Mouse (Mus musculus) frontal cortex, postnatal 25 days (tissue): ENCODE measurements around the gene Gng4.
A peak's percentile ranks its signal among the peaks of the same experiment; 100 is the strongest.
"Not testable (repeated sequence)": the region's sequence is repeated elsewhere in the genome, so short reads cannot be mapped to it uniquely, and the experiment has no call there.

ENCODE experiments used
- DNase-seq, 2 experiments: peaks; one replicate each; pipeline ENCODE4 v3.0.0; 2022; ENCODE audit warnings: low spot score in 2 of 2

The Gng4 gene

GRCm38 (mm10) chr13:13783894-13784419 lies at the start of gene Gng4:
Gene Gng4, plus strand, starts transcription at chr13:13784059.
- peak; percentile 48 to 69 for DNase-seq

GRCm38 (mm10) chr13:13739232-13739631 lies 44.6 kb upstream of the Gng4 start:
- DNase-seq, result no peak

- DNase-seq, result no peak
These were observed 37.9 kb upstream of the Gng4 start for GRCm38 (mm10) chr13:13745911-13746310.

DNA sequence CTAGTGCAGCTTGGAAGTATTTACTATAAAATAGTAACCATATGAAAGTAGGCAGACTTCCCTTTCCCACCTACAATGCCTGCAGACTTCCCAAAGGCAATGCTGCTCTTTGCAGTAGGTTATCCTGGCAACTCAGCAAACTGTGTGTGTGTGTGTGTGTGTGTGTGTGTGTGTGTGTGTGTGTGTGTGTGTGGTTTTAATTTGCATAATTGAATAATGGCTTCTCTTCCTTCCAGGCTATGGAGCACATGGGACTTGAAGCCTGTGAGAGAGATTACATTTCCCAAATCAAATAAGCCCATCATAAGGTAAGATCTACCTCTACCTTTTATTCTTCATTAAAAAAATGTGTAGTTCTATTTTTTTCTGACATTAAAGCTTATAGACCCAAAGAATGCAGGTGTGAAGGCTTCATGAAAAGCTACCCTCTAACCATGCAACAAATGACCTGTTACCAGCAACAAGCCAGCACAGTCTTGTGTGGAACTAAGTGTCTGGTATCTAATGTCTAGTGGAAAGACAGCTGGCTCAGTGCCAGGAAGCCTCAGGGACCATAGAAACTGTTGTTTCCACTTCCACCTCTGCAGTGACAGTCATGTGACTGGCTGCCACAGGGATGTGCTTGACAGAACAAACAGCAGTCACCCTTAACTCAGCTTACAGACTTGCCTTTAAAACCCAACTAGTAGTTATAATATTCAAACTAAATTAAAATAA lies 7.9 kb upstream of the Gng4 start:
- DNase-seq, result no peak

DNA sequence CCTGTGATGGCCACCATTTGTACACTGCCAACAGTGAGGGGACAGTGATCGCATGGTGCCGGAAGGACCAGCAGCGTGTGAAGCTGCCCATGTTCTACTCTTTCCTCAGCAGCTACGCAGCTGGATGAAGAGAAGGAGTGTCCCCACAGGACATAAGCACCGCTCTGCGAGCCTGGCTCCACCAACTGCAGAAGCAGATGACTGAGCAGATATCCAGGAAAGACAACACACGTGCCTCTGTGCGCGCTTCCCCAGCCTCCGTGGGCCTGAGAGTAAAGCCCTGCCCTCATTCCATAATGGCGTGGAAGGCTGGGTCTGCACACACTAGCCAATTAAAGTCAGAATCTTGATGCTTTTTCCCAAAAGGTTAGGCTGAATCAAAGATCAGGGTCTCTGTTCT lies 6.8 kb upstream of the Gng4 start:
- DNase-seq, result no peak

- DNase-seq, result no peak
These were observed 6.2 kb upstream of the Gng4 start for GRCm38 (mm10) chr13:13777696-13778095.

- DNase-seq, result no peak
These were observed 4.9 kb upstream of the Gng4 start for GRCm38 (mm10) chr13:13778837-13779458.

DNA sequence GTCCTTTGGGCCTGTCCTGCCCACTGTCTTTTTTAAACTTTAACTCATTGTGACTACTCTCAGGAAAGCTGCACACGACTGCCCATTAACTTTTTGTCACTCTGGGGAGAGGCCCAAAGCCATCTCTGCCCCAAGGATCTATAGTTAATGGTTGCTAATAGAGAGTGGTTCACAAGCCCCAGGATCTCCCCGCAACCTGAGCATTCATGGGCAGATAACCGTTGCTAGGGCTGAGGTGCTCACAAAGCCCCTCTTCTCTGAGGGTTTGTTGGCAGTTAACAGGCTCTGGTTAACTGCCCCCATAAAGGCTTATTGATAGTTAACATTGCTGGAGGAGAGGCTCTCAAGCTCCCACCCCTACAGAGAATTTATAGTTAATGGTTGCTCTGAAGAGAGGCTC lies 3.6 kb upstream of the Gng4 start:
- DNase-seq, result no peak

- no peak for DNase-seq
These were observed 2.8 kb upstream of the Gng4 start for GRCm38 (mm10) chr13:13781026-13781425.

DNA sequence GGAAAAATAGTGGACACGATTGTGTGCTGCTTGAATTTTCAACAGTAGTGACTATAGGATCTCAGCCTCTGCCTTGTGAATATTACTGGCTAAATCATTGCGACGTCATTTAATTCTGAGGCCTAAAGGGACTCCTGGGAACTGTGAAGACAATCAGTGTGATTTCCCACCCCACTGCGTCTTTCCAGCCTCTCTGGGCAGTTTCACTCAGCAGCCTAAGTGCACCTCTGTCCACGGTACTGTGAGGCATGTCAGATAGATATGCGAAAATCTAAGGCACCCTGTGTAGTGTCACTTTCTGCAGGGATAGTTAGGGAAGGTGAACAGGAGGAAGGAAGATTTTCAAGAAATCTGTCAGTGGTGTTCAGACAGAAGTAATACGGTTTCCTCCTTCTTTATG lies 563 bp upstream of the Gng4 start:
- no peak for DNase-seq

GRCm38 (mm10) chr13:13784420-13784936 lies 619 bp downstream of the Gng4 start:
- DNase-seq, result no peak

- DNase-seq, result no peak
These were observed 1.3 kb downstream of the Gng4 start for GRCm38 (mm10) chr13:13784981-13785783.

- DNase-seq, result no peak
These were observed 3.1 kb downstream of the Gng4 start for GRCm38 (mm10) chr13:13786971-13787370.

GRCm38 (mm10) chr13:13788070-13788469 lies 4.2 kb downstream of the Gng4 start:
- no peak for DNase-seq

DNA sequence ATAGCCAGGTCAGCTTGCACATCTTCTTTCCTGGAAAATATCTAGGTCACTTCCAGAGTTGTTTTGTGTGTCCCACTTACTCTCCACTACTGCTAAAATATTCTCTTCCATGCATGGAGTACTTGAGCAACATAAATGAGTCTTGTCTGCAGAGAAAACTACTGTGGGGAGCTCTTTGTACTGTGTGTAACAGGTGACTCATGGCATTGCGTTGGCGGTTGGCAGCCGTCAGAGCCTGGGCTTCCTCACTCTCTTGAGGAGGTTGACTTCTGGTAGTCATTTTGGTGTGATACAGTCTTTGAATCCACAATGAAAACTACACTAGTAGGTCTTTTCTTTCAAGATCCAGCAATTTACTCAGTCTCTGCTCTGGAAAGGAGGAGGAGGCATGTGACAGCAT lies 8.1 kb downstream of the Gng4 start:
- DNase-seq, result peak in 1 of 2 experiments; percentile 15

GRCm38 (mm10) chr13:13795166-13795832 lies 11.4 kb downstream of the Gng4 start:
- no peak for DNase-seq

DNA sequence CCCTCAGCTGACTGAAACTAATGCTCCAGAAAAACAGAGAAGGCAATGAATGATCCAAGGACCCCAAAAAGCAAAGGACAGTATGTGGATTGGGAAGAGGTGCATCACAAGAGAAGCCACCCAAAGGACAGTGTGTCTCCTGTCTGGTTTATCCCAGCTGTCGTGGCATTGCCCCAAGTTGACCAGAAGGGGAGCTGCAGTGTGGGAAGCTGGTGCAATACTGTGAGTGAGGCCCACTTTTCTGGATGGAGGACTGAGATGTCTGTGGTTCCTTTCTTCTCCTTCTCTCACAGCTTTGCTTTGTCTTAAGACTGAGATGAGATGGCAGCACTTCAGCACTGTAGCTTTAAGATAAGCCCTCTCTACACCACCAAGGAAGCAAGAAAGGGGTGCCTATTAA lies 12.2 kb downstream of the Gng4 start:
- DNase-seq, result no peak

- not testable (repeated sequence) for DNase-seq
These were observed 14.0 kb downstream of the Gng4 start for GRCm38 (mm10) chr13:13797816-13798215.

- no peak for DNase-seq
These were observed 14.9 kb downstream of the Gng4 start for GRCm38 (mm10) chr13:13798775-13799174.

DNA sequence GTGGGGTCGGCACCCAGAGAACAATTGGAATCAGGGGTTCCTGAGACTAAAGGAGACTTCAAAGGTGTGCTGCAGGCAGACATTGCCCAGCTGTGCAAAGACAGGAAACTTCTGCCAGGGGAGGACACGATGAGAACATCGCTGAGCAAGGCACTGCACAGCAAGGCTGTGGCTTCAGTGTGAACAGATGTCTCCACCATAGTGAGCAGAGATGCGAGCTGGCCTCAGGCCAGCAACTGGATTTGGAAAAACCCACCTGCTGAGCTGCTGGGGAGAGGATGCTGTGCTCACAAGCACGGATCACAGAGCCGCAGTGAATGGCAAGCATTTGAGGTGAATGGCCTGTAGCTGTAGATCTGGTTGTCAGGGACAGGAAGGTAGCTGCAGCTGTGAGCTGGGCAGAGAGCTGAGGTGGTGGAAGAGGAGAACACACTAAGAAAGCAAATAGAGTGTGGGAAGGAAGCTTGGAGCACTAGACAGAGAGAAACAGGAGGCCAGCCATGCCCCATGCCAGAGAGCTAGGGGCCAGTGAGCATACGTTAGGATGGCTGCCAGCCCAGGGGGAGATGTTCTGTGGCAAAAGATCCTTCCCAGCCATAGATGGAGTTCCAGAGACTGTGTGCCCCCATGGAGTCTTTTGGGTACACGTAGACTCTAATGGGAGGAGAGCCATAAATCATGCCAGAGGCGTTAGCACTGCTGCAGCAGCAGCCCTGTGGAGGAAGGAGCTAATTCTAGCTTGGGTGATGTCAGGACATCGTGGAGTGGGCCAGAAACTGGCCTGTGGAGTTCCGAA lies 24.7 kb downstream of the Gng4 start:
- no peak for DNase-seq

GRCm38 (mm10) chr13:13810885-13811284 lies 27.0 kb downstream of the Gng4 start:
- DNase-seq, result no peak
